Mouse (Mus musculus): ENCODE measurements around the gene Tnni2.
A peak's percentile ranks its signal among the peaks of the same experiment; 100 is the strongest.

Tnni2 gene

GRCm38 (mm10) chr7:142460636-142461077 lies 19.0 kb downstream of the Tnni2 start, which contains the start of gene Lsp1:
Gene Lsp1 (plus strand): TSS chr7:142460809.
- DNase-seq = peak; percentile 44 to 53

GRCm38 (mm10) chr7:142461446-142461845 lies 19.8 kb downstream of the Tnni2 start:
- DNase-seq = peak in 1 of 2 experiments; percentile 29

GRCm38 (mm10) chr7:142462190-142462589 lies 20.6 kb downstream of the Tnni2 start:
- DNase-seq = peak in 1 of 2 experiments; percentile 12

GRCm38 (mm10) chr7:142462594-142463078 lies 21.0 kb downstream of the Tnni2 start:
- DNase-seq = peak; percentile 19 to 34

- DNase-seq = no peak
Measured at GRCm38 (mm10) chr7:142470171-142470691, 28.6 kb downstream of the Tnni2 start.

- no peak for DNase-seq
Measured at GRCm38 (mm10) chr7:142470808-142471413, 29.3 kb downstream of the Tnni2 start.

GRCm38 (mm10) chr7:142471414-142471861 lies 29.8 kb downstream of the Tnni2 start:
- DNase-seq = no peak

GRCm38 (mm10) chr7:142471884-142472570 lies 30.4 kb downstream of the Tnni2 start:
- peak in 1 of 2 experiments; percentile 8 for DNase-seq

GRCm38 (mm10) chr7:142472936-142473335 lies 31.3 kb downstream of the Tnni2 start:
- peak in 1 of 2 experiments; percentile 2 for DNase-seq

- peak in 1 of 2 experiments; percentile 2 for DNase-seq
Measured at GRCm38 (mm10) chr7:142473476-142473875, 31.9 kb downstream of the Tnni2 start.

- DNase-seq = peak in 1 of 2 experiments; percentile 6
Measured at GRCm38 (mm10) chr7:142474799-142475198, 33.2 kb downstream of the Tnni2 start.

- DNase-seq = peak in 1 of 2 experiments; percentile 2
Measured at GRCm38 (mm10) chr7:142475641-142476040, 34.0 kb downstream of the Tnni2 start.

- DNase-seq = no peak
Measured at GRCm38 (mm10) chr7:142476271-142476670, 34.7 kb downstream of the Tnni2 start.

GRCm38 (mm10) chr7:142476795-142477452 lies 35.3 kb downstream of the Tnni2 start:
- no peak for DNase-seq

GRCm38 (mm10) chr7:142478001-142478400 lies 36.4 kb downstream of the Tnni2 start:
- no peak for DNase-seq

GRCm38 (mm10) chr7:142478574-142478973 lies 37.0 kb downstream of the Tnni2 start:
- DNase-seq = no peak

GRCm38 (mm10) chr7:142479307-142479706 lies 37.7 kb downstream of the Tnni2 start:
- no peak for DNase-seq

- DNase-seq = no peak
Measured at GRCm38 (mm10) chr7:142479886-142480285, 38.3 kb downstream of the Tnni2 start.

GRCm38 (mm10) chr7:142480661-142481060 lies 39.1 kb downstream of the Tnni2 start:
- no peak for DNase-seq

GRCm38 (mm10) chr7:142481186-142481567 lies 39.6 kb downstream of the Tnni2 start:
- no peak for DNase-seq

- DNase-seq = no peak
Measured at GRCm38 (mm10) chr7:142481568-142482255, 40.1 kb downstream of the Tnni2 start.

GRCm38 (mm10) chr7:142482256-142482609 lies 40.6 kb downstream of the Tnni2 start:
- no peak for DNase-seq

GRCm38 (mm10) chr7:142483136-142483535 lies 41.5 kb downstream of the Tnni2 start:
- no peak for DNase-seq
